Mouse (Mus musculus) gastrocnemius, postnatal 25 days (tissue): ENCODE results near the gene Zdhhc14. TPM values are rescaled to one million over a fixed set of nuclear protein-coding genes. Genes with fewer than 3 reads are reported as not detected.

ENCODE experiments used
- DNase-seq: peaks from one replicate; pipeline ENCODE4 v3.0.0; 2022
- long read RNA-seq, 2 experiments: library from polyadenylated mRNA; stranded (forward); transcript quantifications; one replicate each; pipeline ENCODE4 v2.0.0; 2021
- total RNA-seq, 2 experiments: library from RNA; stranded (reverse); gene quantifications; 1 replicate in 1 of 2; 2 replicates in 1 of 2; pipeline ENCODE4 v1.2.3; 2021

The Zdhhc14 gene
- 1 to 10 TPM; 2.8 to 3.1 TPM for total RNA-seq
- long read RNA-seq, experiment 1, partial matches to known transcripts, result 0 of 2 reads
- long read RNA-seq, experiment 1, other reads (novel, unspliced or antisense), result 1 of 2 reads
- long read RNA-seq, experiment 2, partial matches to known transcripts, result 0 of 3 reads
- long read RNA-seq, experiment 2, other reads (novel, unspliced or antisense), result 2 of 3 reads

DNA sequence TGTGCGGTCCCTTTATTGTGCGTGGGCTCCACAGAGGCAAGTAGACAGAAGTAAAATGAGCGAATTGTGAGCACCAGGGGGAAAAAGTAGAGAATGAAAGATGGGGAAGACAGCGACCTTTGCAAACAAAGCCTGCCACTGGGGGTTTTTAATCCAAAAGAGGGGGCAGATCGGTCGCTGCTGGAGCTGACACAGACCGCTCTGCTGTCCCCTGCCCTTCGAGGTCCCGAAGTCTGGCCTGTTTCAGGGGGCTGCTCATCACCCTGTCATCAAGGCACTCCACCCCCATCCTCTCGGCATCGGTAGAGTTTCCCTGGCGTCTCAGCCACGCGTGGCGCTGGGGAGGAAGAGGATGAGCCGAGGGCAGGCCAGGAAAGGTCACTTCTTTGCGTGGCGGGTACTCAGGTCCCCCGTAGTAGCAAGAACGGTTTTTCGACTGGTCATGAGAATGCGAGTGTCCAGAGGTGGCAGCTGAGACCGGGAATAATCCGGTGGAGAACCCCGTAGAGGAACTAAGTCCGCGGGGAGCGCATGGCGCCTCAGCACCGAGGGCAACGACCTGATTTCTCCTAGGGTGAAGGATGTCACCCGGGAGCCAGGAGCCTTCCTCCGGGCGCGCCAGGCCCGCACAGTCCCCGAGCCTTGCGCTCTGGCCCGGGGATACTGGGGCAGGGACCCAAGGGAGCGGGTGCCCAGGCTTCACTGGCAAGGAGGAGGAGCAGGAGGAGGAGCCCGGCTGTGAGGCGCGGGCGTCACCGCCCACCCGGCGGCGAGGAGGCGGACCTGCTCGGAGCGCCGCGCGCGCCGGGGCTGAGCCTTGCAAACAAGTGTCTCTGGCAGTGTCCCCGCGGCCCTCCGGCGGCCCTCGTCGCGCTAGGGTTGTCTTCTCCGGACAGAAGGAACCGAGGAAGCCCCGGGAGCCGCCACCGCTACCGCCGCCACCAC lies at the start of gene Zdhhc14:
TSS of gene Zdhhc14 (plus strand) at position 757 of the 945 bp plus-strand sequence.
- DNase-seq, result peak; percentile 91

DNA sequence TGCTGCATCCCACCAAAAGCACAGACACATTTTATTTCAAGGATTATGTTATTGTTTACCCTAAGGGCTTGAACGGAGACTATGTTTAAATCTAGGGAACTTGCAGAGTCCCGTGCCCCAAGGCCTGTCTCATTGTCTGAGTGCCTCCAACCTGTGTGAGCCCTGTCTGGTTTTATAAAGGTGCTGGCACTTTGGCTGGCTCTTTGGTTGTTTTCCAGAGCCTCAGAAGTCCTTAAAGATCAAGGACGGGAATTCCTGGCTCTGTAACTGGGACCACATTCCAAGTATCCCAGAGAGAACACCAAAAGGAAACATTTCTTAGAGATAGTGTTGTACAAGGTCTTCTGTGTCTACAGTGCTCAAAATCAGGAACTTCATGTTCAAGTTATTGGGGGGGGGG lies 49.1 kb upstream of the Zdhhc14 start:
- DNase-seq, result no peak

DNA sequence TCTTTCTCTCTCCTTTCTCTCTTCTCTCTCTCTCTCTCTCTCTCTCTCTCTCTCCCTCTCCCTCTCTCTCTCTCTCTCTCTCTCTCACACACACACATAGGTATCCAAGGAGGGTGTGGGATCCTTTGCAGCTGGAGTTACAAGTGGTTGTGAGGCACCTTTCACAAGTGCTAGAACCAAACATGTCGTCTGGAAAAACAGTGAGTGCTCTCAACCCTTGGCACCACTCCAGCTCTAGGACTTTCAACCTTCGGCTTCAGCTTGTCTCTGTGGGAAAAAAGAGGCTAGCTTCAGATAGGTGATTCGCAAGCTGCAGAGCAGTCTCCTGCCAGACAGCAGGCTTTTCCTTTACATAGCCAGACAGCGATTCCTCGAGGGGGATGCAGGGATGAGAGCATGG lies 48.6 kb upstream of the Zdhhc14 start:
- no peak for DNase-seq

DNA sequence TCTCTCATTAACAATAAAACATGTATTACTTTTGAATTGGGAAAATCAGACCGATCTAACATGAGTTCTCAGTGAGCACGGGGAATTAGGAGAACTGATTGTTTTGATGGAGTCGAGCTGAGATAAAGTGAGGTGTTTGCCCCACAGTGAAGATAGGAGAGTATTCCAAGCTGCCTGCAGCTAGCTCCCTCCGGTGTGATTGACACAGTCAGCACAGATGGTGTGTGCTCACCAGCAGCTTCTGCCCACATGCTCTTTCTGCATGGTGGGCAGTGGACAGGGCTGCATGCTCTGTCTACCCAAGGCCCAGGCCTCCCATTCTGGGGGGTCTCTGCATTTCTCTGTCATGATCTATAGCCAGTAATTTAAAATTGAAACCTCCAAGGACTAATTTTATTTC lies 38.7 kb upstream of the Zdhhc14 start:
- DNase-seq, result no peak

DNA sequence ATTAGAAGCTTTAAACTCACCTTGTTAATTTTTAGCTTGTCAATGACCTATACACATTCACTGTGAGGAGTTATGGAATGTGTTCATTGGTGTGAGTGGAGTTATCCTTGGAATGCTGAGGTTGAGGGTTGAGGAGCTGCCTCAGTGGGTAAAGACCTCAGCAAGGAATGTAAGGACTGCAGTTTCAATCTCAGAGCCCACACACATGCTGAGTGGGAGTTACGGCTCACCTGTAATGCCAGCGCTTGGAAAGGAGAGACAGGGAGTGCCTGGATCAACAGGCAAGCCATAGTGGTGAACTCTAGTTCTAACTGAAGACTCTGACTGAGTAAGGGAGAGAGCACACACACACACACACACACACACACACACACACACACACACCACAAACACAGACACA lies 28.4 kb upstream of the Zdhhc14 start:
- no peak for DNase-seq

DNA sequence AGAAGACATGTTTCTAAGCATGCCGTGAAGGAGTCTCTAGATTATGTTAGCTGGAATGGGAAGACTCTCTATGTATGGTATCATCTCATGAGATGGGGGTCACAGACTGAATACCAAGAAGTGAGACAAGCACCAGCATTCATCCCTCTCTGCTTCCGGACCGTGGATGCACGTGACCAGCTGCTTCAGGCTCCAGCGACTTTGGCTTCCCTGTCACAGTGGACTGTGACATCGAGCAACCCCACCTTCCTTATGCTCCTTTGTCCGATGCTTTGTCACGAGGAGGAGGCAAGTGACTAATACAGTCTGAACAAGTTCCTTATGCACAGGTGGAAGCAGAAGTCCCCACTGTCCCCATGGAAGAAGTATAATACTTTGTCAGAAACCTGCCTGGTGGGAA lies 25.6 kb upstream of the Zdhhc14 start:
- no peak for DNase-seq

DNA sequence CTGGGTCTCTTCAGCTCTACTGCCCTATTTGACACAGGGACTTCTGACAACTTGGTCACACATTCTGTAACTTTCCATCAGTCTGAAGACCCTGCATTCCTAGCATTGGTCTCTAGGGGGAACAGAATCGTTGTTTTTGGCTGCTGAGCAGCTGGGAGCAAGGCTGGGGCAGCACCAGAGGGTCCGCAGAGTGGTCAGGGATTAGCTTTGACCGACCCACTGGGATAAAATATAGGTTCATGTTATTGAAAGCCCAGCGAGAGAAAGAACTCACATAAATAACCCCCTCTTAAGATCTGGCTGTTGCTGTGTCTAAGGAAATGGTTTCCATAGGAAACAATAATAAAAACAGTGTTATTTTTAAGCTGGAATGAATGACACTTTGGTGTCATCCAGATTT lies 25.2 kb upstream of the Zdhhc14 start:
- no peak for DNase-seq

DNA sequence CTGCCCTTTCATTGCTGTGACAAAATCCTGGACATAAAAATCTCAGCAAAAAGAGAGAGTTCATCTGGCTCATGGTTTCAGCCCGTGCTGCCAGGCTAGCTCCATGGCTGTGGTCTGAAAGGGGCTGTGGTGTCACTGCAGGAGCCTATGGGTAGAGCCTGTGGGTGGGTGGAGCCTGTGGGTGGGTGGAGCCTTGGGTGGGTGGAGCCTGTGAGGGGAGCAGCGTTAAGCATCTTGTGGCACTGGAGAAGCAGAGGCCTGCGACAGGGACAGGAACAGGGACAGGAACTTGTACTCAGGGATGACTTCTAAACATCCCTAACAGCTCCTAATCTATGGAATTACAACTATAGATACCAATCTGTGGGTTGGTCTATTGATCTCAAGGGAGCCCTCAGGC lies 20.1 kb upstream of the Zdhhc14 start:
- no peak for DNase-seq

DNA sequence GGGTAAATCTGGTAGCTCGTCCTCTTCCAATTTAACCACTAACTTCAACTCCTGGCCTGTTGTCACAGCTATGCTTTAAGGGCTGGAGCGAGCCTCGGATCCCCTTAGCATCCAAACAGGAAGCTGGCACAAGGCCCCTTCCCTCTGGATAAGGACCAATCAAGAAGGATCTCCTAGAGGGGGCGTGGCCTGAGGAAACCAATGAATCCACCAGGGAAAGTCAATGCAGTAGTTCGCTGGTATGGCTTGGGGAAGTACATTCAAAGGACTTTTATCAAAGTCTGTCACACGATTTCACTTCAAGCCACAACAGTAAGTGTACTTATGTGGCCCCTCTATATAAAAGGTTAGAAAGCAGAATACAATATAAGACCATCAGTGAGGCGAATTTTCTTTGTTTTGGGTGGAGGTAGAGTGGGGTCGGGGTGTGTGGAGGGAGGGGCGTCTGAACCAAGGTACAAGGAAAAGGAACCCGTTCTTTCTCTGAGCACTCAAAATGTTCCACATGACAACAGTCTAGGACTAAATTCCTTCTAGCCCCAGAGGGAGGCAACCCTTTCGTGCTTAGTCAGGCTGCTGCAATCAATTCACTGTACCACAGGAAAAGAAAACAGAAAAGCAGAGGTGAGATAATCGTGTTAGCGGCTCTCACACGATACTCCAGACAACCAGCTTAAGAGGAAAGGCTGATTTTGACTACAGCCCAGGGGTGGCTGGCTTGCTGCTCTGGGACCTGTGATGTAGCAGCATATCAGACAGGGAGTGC lies 16.2 kb upstream of the Zdhhc14 start:
- no peak for DNase-seq

DNA sequence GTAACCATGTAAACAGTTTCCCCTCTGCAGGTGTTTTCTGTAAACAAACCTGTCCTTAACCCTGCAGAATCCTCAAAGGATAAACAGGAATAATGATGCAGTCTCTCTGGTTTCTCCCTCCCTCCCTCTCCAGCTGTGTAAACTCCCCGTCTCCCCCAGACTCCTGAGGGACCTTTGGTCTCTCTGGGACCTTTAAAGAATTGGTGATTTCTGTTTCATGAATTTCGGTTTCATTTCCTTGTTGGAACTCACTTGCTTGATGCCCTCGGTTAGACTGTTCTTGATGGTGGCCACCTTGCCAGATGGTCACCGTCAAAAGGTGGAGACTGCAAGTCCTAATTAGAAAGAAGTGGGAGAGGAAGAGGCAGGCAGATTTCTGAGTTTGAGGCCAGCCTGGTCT lies 8.9 kb upstream of the Zdhhc14 start:
- DNase-seq, result no peak

DNA sequence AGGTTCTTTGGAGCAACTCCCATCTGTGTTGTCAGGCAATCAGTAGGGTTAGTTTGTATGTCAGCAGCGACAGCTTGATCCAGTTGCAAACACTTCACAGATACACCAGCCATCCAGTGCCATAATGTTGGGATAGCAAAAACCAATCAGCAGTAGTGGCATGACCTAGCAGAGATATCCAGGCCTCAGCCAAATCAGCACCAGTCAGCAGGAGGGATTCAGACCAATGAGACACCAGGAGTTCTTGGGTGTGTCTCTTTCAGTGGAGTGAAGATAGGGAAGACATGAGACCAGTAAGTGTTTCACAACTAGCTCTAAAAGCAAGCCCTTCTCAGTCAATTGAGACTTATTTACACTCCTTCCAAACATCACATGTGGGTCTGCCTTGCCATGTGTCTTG lies 7.7 kb upstream of the Zdhhc14 start:
- DNase-seq, result no peak

DNA sequence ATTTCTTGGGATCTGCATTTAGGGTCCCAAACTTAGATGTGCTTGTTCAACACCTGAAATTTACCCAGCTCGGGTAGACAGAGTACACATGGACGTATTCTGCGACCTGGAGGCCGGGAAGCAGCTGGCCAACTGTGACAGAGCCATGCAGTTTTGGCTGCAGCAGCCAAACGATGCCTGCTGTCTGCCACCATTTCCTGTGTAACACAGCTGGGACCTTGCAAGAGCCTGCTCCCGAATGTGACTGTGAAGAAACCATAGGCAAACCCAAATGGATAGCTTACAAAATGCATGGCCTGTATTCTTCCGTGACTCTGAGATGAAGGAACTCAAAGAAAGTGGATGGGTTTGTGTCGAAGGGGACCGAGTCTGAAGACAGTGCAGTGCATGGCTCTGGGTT lies 4.2 kb upstream of the Zdhhc14 start:
- DNase-seq, result no peak

DNA sequence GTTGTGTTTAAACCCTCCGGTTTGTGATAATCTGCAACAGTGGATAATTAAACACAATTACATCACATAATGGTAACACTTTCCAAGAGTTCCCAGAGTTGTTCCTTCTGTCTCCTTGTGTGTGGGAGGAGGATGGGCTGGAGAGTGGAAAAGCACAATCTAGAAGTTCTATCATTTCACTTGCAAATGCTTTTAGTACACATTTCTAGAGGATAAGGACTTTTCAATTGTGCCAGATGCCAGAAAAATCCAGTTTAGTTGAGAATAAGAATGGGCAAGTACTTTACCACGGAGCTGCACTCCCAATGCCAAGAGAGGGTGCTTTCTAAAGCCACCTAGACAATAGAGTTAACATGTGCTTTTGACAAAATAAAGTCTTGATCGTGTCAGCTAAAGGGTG lies 2.0 kb upstream of the Zdhhc14 start:
- no peak for DNase-seq

DNA sequence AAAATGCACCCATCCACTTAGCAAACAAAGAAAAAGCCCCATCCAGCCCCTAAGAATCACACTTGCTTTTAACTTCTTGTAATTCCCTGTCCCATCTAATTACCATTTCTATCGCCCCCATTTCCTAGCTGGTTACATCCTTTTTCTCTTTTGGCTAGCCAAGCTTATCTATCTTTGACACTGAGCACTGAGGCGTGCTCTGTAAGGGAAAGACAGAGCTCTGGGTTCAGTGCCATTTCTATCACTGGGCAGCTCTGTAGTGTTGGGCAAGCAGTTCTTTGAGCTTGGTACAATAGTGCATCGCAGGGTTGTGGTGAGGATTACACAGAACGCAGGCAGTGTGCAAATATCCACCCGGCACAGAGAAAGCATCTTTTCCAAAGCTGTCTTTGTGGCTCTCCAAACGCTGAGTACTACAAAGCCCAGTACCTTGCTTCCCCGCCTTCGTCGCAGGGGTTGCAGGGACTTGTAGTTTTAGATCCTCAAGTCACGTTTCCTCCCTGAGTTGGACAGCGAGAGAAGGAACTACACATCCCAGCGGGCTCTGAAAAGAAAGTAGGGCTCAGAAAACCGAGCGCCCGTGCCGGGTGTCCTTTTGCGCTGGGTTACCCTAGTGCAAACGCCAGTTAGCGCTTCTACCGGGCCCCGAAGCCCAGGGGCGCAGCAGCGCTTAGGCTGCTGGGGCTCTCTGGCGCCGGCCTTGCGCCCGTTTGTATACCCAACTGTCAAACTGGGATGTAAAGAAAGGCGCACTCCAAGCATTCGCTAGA lies 1.1 kb upstream of the Zdhhc14 start:
- peak; percentile 91 for DNase-seq

DNA sequence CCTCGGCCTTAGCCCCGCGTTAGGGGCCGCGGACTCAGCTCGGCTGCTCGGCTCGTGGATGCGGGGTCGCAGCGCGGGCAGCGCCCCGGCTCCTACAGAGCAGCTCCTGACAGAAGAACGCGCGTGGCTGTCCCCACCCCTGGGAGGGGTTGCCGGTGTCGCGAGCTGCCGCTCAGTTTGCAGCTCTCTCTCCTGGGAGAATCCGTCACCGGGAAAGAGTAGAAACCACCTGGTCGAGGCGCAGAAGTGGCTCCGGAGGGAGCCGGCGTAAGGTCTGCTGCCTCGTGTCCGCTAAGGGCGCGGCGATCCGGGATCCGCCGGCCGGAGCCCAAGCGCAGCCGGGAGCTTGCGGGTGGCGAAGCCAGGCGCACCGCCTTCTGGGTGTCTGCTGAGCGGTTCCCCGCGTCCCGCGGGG lies 396 bp downstream of the Zdhhc14 start:
- DNase-seq, result no peak

DNA sequence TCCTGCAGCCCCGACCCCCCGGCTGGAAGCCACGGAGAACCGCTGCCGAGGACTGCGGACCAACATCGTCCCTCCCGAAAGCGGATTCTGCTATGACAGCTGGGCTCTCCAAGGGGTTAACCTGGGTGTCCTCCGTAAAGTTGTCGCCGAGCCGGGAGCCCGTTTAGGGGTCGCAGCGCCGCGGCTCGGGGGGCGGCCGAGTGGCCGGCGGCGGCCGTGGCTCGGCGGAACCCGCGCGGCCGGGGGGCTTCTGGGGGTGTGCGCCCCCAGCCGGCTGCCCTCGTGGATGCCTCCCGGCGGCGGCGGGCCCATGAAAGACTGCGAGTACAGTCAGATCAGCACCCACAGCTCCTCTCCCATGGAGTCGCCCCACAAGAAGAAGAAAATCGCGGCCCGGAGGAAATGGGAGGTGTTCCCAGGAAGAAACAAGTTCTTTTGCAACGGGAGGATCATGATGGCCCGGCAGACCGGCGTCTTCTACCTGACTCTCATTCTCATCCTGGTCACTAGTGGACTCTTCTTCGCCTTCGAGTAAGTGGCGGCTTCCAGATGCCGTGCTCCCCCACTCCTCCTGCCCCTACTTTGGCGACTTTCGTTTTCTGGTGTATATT lies 909 bp downstream of the Zdhhc14 start:
- DNase-seq, result peak; percentile 21

DNA sequence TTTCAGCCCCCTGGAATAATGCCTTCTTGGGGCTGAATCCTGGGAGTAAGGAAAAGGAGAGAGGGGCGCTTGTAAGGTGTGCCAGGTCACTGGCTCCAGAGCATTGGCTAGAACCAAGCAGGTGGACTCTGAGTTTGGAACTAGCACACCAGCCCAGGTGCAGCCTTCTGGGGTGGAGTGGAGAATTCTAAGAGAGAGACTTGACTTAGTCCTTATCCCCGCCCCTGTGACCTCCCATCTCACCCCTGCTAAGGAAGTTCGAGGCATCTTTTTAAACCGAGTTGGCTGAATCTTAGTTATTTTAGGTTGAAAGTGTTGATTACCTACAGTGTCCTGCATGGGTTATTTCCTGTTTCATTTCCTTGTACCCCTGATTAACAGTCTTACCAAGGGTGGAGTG lies 1.5 kb downstream of the Zdhhc14 start:
- no peak for DNase-seq

DNA sequence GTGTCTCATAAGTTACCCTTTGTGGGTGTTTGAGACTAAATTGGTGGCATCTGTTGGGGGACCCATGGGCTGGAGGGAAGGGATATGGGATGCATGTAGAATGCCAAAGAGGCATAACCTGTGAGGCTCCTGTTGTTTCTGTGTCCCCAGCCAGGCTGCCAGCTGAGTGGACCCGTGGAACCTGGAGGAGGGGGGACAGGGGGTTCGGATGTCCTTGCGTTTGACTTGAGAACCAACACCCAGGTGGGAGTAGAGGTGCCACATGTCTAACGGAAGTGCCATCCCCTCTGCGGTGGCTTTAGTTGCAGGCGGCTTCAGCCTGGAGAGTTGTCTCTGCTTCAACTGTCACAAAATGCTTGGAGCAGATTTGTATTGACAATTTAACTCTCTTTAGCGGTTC lies 2.5 kb downstream of the Zdhhc14 start:
- DNase-seq, result no peak

DNA sequence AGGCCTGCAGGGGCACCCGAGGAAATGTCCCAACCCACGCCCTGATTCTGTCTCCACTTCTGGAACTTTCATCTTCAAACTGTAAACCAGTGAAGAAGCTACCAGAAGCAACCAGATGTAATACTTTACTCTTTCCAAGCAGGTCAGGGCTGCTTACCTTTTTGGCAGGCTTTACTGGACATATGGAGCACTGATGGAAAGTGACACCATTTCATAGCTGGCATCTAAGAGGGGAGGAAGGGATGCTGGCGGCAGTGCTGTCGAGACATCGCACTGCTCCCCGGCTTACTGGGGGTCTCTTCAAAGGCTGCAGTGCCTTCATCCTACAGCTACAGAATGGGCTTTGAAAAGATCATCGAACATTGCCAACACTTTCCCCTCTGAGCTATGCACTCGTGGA lies 5.3 kb downstream of the Zdhhc14 start:
- DNase-seq, result no peak

DNA sequence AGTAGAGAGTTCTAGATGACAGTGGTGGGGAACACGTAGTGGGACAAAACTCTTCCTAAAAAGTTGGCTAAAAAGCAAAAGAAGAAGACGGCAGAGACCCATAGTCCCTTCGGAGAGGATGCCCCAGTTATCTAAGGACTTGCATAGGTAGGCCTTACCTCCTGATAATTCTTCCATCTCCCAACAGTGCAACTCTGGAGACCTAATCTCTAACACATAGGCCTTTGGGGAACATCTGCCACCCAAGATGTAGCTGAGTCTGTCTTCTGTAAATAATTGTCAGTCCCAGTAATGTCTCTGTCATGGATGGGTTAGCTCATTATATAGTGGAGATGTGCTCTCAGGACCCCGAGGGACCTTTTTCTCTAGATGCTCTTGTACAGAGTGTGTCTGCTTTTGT lies 6.6 kb downstream of the Zdhhc14 start:
- DNase-seq, result no peak

DNA sequence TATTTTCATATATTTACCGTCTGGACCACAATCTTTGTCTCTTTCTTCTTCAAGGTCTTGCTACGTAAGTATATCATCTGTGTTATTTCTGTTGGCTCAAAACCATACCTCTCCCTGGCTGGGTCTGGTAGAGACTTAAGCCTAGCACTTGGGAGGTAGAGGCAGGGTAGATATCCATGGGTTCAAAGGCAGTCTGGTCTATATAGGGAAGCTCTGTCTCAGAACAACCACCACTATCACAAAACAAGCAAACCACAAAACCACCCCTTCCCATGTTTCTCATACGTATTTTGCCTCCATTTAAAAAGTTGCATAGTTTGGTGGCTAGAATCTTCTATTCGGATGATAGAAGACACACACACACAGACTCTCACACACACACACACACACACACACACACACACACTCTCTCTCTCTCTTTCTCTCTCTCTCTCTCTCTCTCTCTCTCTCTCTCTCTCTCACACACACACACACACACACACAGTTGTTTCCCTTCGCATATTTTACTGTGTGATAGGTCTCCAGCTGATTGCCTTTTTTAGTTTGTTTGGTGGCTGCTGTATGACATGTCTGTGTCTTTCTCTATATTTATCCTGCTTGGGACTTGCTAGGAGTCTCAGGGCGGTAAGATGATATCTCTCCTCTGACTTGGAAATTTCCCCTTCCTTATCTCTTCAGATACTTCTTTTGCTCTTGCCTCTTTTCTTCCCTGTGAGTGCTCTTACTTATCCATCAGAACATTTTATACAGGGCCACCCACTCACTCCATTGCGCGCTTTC lies 11.8 kb downstream of the Zdhhc14 start:
- no peak for DNase-seq
